Mouse (Mus musculus) lung, embryonic 14.5 days (tissue): ENCODE results near the gene Fcer1g. TPM values are rescaled to one million over a fixed set of nuclear protein-coding genes. Genes with fewer than 3 reads are reported as not detected.

Experiments used
- ATAC-seq: fragments of 200-750 bp; cut with Nextera tagmentation; 2 replicates; pipeline ENCODE4 v1.8.0; 2017; ENCODE audit warnings: mild to moderate bottlenecking, moderate TSS enrichment, moderate library complexity; ENCODE audit not compliant: insufficient read depth
- DNase-seq: peaks from one replicate; pipeline ENCODE4 v3.0.0-alpha.2; 2015
- H3K27ac ChIP-seq: fragments of 300-500 bp; sonication (generic); 2 replicates; pipeline ENCODE4 v1.5.1; 2014; ENCODE audit warnings: low read depth, mild to moderate bottlenecking, moderate library complexity
- H3K27me3 ChIP-seq: fragments of 300-500 bp; sonication (generic); 2 replicates; pipeline ENCODE4 v1.6.1; 2014; ENCODE audit warnings: low read length, control low read depth; ENCODE audit not compliant: insufficient read depth
- H3K36me3 ChIP-seq: fragments of 300-500 bp; sonication (generic); 2 replicates; pipeline ENCODE4 v1.6.1; 2014; ENCODE audit warnings: control low read depth; ENCODE audit not compliant: insufficient read depth
- H3K4me1 ChIP-seq: fragments of 300-500 bp; sonication (generic); 2 replicates; pipeline ENCODE4 v1.6.1; 2014; ENCODE audit warnings: antibody characterized with exemption, control low read depth; ENCODE audit not compliant: insufficient read depth
- H3K4me2 ChIP-seq: fragments of 300-500 bp; sonication (generic); 2 replicates; pipeline ENCODE4 v1.6.1; 2014; ENCODE audit warnings: mild to moderate bottlenecking
- H3K4me3 ChIP-seq: fragments of 300-500 bp; sonication (generic); 2 replicates; pipeline ENCODE4 v1.5.1; 2014; ENCODE audit warnings: low read depth, low read length
- H3K9ac ChIP-seq: fragments of 300-500 bp; sonication (generic); 2 replicates; pipeline ENCODE4 v1.6.1; 2014
- H3K9me3 ChIP-seq: fragments of 300-500 bp; sonication (generic); 2 replicates; pipeline ENCODE4 v1.6.1; 2016; ENCODE audit warnings: low read depth, low read length, control low read depth
- CTCF ChIP-seq: IDR thresholded peaks from 2 replicates; pipeline ENCODE4 v1.5.1; 2016; ENCODE audit warnings: antibody characterized with exemption, low read depth
- WGBS: fragments of 180-500 bp; shearing (Covaris S2); extraction: QIAGEN DNeasy Blood & Tissue Kit; methylation state at CpG from one replicate; pipeline ENCODE4 v1.1.7; 2014; 5-methylcytosine and 5-hydroxymethylcytosine counted together
- polyA plus RNA-seq: library from polyadenylated mRNA; unstranded; fragments of >200 nt; fragmentation: Nextera tagmentation; extraction: Ambion mirVana; gene quantifications from 2 replicates; pipeline ENCODE4 v1.2.1, GENCODE M21; 2014

The Fcer1g gene
- polyA plus RNA-seq, 1 experiment from 2014 or later = 44.2 TPM

GRCm38 (mm10) chr1:171231844-171232243 is 2.3 kb downstream of the Fcer1g start:
- Histone ChIP-seq H3K4me2 (no peak overlapping the region), H3K27ac (no peak overlapping the region), H3K27me3 (no peaks in the 10 kb centered on the region), H3K36me3 (peaks cover 35% of the 10 kb centered on the region), H3K9ac (no peak overlapping the region), H3K4me1 (no peaks in the 10 kb centered on the region), H3K4me3 (no peak overlapping the region), H3K9me3 (no peaks in the 10 kb centered on the region)
- DNase-seq = no peak
- ATAC-seq = no peak
- TF ChIP-seq CTCF = no peak
- 72% methylated on average over 4 of the region's 4 CpGs for WGBS

- no peak for TF ChIP-seq CTCF
- no peaks in the 10 kb centered on the region for H3K27me3 ChIP-seq
- no peak overlapping the region for H3K4me3 ChIP-seq
- no peaks in the 10 kb centered on the region for H3K9me3 ChIP-seq
- no peak overlapping the region for H3K9ac ChIP-seq
- H3K4me2 ChIP-seq = no peak overlapping the region
- no peak overlapping the region for H3K27ac ChIP-seq
- H3K36me3 ChIP-seq = peaks cover 19% of the 10 kb centered on the region
- no peak for DNase-seq
- WGBS = 77% methylated on average over 3 of the region's 3 CpGs
- ATAC-seq = no peak
- H3K4me1 ChIP-seq = no peaks in the 10 kb centered on the region
Measured at GRCm38 (mm10) chr1:171230215-171230614, 4.0 kb downstream of the Fcer1g start.

- no peak for ATAC-seq
Measured at GRCm38 (mm10) chr1:171229750-171230149, 4.4 kb downstream of the Fcer1g start.

GRCm38 (mm10) chr1:171227879-171228278 is 6.3 kb downstream of the Fcer1g start:
- Histone ChIP-seq H3K4me1 (no peaks in the 10 kb centered on the region), H3K27ac (no peak overlapping the region), H3K4me2 (no peak overlapping the region), H3K9ac (no peak overlapping the region), H3K4me3 (no peak overlapping the region), H3K27me3 (no peaks in the 10 kb centered on the region), H3K9me3 (no peaks in the 10 kb centered on the region), H3K36me3 (no peaks in the 10 kb centered on the region)
- WGBS = 87% methylated on average over 1 of the region's 1 CpGs
- no peak for ATAC-seq
- TF ChIP-seq CTCF = no peak
- no peak for DNase-seq

More at GRCm38 (mm10) chr1:171229750-171230149, 4.4 kb downstream of the Fcer1g start:
- TF ChIP-seq CTCF = no peak
- no peak overlapping the region for H3K9ac ChIP-seq
- no peak overlapping the region for H3K27ac ChIP-seq
- DNase-seq = no peak
- H3K27me3 ChIP-seq = no peaks in the 10 kb centered on the region
- 56% methylated on average over 6 of the region's 6 CpGs for WGBS
- H3K9me3 ChIP-seq = no peaks in the 10 kb centered on the region
- peaks cover 14% of the 10 kb centered on the region for H3K36me3 ChIP-seq
- H3K4me1 ChIP-seq = no peaks in the 10 kb centered on the region
- no peak overlapping the region for H3K4me3 ChIP-seq
- H3K4me2 ChIP-seq = no peak overlapping the region

- H3K4me2 ChIP-seq = no peak overlapping the region
- no peaks in the 10 kb centered on the region for H3K4me1 ChIP-seq
- no peak for DNase-seq
- H3K4me3 ChIP-seq = no peak overlapping the region
- no peak for TF ChIP-seq CTCF
- no peak for ATAC-seq
- H3K9me3 ChIP-seq = no peaks in the 10 kb centered on the region
- H3K9ac ChIP-seq = no peak overlapping the region
- H3K27me3 ChIP-seq = no peaks in the 10 kb centered on the region
- no peak overlapping the region for H3K27ac ChIP-seq
- H3K36me3 ChIP-seq = no peaks in the 10 kb centered on the region
- WGBS = 60% methylated on average over 4 of the region's 4 CpGs
Measured at GRCm38 (mm10) chr1:171226780-171227179, 7.4 kb downstream of the Fcer1g start.

GRCm38 (mm10) chr1:171224857-171225256 is 9.3 kb downstream of the Fcer1g start, which contains the start of gene Apoa2:
TSS of gene Apoa2 (plus strand) at chr1:171225054.
- no peak within 1 kb of the TSS for H3K4me2 ChIP-seq
- no peaks in the 10 kb centered on the region for H3K9me3 ChIP-seq
- TF ChIP-seq CTCF = no peak
- DNase-seq (no peak), ATAC-seq (no peak)
- H3K9ac ChIP-seq = no peak within 1 kb of the TSS
- no peak within 1 kb of the TSS for H3K4me3 ChIP-seq
- 61% methylated on average over 5 of the region's 5 CpGs for WGBS
- H3K27ac ChIP-seq = no peak within 1 kb of the TSS
- H3K27me3 ChIP-seq = no peaks in the 10 kb centered on the region
- peaks cover 6% of the 10 kb centered on the region; the same call in 1 of the 2 replicates for H3K4me1 ChIP-seq
- peaks cover 8% of the 10 kb centered on the region; the same call in 1 of the 2 replicates for H3K36me3 ChIP-seq

- DNase-seq = no peak
- ATAC-seq = no peak
- WGBS = 58% methylated on average over 2 of the region's 2 CpGs
Measured at GRCm38 (mm10) chr1:171223796-171224195, 10.4 kb downstream of the Fcer1g start.

More at GRCm38 (mm10) chr1:171223796-171224195, 10.4 kb downstream of the Fcer1g start:
- Histone ChIP-seq H3K36me3 (peaks cover 18% of the 10 kb centered on the region), H3K4me2 (no peak overlapping the region), H3K4me1 (peaks cover 6% of the 10 kb centered on the region; the same call in 1 of the 2 replicates), H3K9ac (no peak overlapping the region), H3K4me3 (no peak overlapping the region), H3K27me3 (no peaks in the 10 kb centered on the region), H3K9me3 (no peaks in the 10 kb centered on the region), H3K27ac (no peak overlapping the region)
- no peak for TF ChIP-seq CTCF
